Mouse (Mus musculus) MEL (cell line): ENCODE measurements at regions not wholly inside any gene's neighbourhood (a gene's known extent, or its start where the extent isn't known, plus 50 kb on each side); places are given as distances from the start of the nearest gene placed in this dataset.

Source experiments
- CHD2 ChIP-seq: IDR thresholded peaks from 2 replicates; pipeline ENCODE4 v1.6.1; 2011; ENCODE audit warnings: low read length, improper control_type of control experiment
- CTCF ChIP-seq, 3 experiments: IDR thresholded peaks in 2 of 3; conservative IDR thresholded peaks in 1 of 3; 2 replicates each; pipeline ENCODE4 v1.5.1; 2011 to 2012; ENCODE audit warnings: low read length in 3 of 3, low read depth in 2 of 3, mild to moderate bottlenecking in 2 of 3, improper control_type of control experiment in 1 of 3, inconsistent platforms in 1 of 3, mixed read lengths in 1 of 3, moderate library complexity in 1 of 3; ENCODE audit not compliant: control insufficient read depth in 1 of 3, insufficient read depth in 1 of 3, poor library complexity in 1 of 3, severe bottlenecking in 1 of 3
- MAX ChIP-seq: IDR thresholded peaks from 2 replicates; pipeline ENCODE4 v1.6.1; 2011; ENCODE audit warnings: low read length, improper control_type of control experiment
- USF2 ChIP-seq, 2 experiments: IDR thresholded peaks; 2 replicates each; pipeline ENCODE4 v1.6.1; 2011 to 2012; ENCODE audit warnings: improper control_type of control experiment in 2 of 2, low read length in 2 of 2, borderline replicate concordance in 1 of 2, inconsistent platforms in 1 of 2, low read depth in 1 of 2, mild to moderate bottlenecking in 1 of 2; ENCODE audit not compliant: insufficient read depth in 1 of 2
- ZNF384 ChIP-seq: IDR thresholded peaks from 2 replicates; pipeline ENCODE4 v1.6.1; 2012; ENCODE audit warnings: low read depth, mild to moderate bottlenecking, inconsistent platforms, low read length, improper control_type of control experiment

DNA sequence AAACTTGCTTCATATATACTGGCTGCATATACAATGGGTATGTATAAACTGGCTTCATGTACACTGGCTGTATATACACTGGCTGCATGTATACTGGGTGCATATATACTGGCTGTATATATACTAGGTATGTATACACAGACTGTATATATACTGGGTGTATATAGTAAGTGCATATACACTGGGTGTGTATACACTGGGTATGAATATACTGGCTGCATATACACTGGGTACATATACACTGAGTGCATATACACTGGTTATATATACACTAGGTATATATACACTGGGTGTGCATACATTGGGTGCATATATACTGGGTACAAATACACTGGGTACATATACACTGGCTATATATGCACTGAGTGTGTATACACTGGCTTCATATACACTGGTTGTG lies 196.9 kb upstream of the Fam241a start:
- TF ChIP-seq CTCF (IDR thresholded peaks at IDR 0.05 in 2 of 3, conservative IDR thresholded peaks at IDR 0.05 in 1 of 3; ENCODE audit: control insufficient read depth in 1 of 3, insufficient read depth in 1 of 3, low read depth in 2 of 3, low read length in 3 of 3, poor library complexity in 1 of 3, severe bottlenecking in 1 of 3) (no peak), USF2 (IDR thresholded peaks at IDR 0.05; ENCODE audit: borderline replicate concordance in 1 of 2, insufficient read depth in 1 of 2, low read depth in 1 of 2, low read length in 2 of 2) (no peak), ZNF384 (no peak), CHD2 (no peak), MAX (no peak)
